Mouse (Mus musculus) layer of hippocampus, postnatal 25 days (tissue): ENCODE results near the gene Mrps18b. TPM values are rescaled to one million over a fixed set of nuclear protein-coding genes. Genes with fewer than 3 reads are reported as not detected.

Experiments
- DNase-seq, 2 experiments: peaks; one replicate each; pipeline ENCODE4 v3.0.0; 2022; ENCODE audit warnings: mixed read lengths in 2 of 2, low spot score in 1 of 2; ENCODE audit errors: extremely low spot score in 1 of 2
- total RNA-seq, 2 experiments: library from RNA; stranded (reverse); gene quantifications; 2 replicates each; pipeline ENCODE4 v1.2.3; 2021

Gene Mrps18b
- total RNA-seq, 2 experiments from 2014 or later = 34.4 to 35.9 TPM

GRCm38 (mm10) chr17:35919060-35919715 lies 3.0 kb upstream of the Mrps18b start:
- peak; percentile 61 to 73 for DNase-seq

DNA sequence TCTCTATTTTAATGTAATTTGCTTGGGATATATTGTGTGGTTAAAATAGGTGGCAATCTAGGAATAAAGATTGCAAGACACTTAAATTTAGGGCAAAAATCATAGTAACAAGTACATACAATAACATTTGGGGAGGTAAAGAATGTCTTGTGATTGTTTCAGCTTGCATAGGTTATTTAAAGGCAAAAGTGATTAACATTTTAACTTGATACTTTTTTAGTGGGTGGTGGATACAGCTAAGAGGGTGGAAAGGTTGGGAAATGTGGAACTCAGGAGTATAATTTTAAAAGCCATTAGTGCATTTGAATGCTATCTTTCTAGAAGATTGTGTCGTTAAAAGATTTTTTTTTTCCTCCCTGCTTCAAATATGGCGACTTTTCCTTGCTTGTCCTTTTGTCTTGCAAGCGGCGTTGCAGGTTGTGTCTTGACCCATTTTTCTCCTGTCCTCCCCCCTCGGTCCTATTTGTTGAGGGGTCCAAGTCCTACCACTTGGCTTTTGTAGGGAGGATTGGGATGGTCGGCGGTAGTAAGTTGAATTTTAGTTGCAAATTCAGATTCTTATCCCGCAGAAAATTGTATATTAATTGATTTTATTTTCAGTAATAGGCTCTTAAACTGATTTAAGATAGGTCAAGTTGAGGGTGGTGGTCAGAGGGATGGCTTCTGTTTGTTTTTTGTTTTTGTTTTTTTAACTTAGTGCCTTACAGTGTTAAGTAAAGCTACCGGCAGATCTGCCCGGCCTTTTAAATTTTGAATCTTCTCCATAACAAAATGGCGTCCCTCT lies 2.3 kb upstream of the Mrps18b start:
- peak in 1 of 2 experiments; percentile 35 for DNase-seq

GRCm38 (mm10) chr17:35917463-35918251 lies 1.5 kb upstream of the Mrps18b start:
- peak in 1 of 2 experiments; percentile 43 for DNase-seq

DNA sequence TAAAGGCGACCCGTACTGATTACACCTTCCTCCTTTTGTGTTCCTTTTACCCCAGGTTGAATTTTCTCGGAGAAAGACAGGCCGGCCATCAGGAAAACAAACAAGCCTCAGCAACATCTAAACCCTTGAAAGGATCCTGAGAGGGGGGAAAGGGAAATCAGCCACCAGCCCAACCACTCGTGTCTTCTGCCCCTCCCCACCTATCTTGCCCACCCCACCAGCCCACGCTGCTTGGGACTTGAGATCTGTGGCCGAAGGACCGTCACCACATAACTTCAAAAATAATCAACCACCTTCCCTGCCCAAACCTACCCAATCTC lies 914 bp upstream of the Mrps18b start:
- no peak for DNase-seq

DNA sequence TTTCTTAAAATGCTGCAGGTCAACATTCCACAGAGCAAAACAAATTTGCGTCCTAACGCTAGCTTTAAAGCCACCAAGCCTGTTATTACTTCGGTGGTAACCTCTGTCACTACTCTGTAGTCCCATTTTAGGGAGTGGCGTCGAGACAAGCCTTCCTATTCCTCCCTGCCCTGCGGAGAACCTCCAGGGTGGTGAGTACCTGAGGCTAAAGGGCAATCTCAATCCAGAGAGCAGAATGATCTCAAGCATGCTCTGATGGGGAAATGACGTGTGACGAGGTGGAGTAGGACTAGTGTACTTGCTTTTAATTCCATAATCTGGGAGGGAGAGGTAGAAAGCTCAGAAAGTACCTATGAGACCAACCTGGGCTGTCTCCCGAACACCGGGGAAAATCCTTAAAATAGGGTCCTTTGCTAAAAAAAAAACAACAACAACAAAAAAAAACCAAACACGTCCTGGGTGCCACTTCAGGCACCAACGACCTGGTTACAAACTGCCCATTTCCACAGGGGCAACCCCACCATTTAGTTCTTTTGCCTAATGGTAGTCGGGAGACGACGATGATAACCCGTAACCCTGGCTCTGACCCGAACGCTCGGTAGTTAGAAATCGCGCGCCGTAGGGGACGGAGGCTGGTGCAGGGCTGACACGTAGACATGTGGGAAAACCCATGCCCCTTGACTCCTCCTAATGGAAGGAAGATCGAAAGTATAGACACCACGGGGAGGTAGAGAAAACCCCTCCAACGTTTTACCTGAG lies 472 bp downstream of the Mrps18b start:
- peak in 1 of 2 experiments; percentile 29 for DNase-seq

DNA sequence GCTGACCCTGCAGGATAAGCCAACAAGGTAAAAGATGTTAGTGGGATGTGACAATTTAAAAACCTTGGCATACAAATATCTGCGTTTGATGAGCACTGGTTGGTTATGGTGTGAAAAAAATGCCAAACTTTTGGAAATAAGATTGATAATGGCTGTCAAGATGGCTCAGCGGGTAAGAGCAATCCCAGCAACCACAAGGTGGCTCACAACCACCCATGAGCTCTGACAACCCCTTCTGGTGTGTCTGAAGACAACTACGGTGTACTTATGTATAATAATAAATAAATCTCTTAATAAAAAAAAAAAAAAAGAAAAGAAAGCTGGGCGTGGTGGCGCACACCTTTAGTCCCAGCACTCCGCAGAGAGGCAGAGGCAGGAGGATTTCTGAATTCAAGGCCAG lies 1.2 kb downstream of the Mrps18b start:
- no peak for DNase-seq

DNA sequence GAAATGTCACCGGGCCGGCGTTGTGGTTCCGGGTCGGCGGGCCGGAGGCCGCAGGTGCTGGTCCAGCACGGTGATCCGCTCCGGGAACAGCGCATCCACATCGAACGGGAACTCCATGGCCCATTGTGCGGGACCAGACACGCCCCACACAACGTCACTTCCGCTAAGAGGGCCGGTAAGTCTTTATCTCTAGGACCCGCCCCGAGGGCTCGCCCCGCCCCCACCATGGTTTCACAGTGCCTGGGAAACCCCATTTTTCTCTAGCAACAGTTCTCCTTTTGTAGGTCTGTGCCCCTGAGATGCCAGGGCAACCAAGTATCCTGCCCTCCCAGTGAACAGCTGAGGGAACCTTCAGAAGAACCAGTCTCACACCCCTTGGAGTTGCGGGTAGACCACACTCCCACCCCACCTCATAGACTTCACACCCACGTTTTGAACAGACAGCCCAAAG lies 6.2 kb downstream of the Mrps18b start, which contains the start of gene Atat1:
Gene Atat1 (minus strand): TSS at position 157 of the 451 bp plus-strand sequence.
- peak; percentile 86 to 92 for DNase-seq

DNA sequence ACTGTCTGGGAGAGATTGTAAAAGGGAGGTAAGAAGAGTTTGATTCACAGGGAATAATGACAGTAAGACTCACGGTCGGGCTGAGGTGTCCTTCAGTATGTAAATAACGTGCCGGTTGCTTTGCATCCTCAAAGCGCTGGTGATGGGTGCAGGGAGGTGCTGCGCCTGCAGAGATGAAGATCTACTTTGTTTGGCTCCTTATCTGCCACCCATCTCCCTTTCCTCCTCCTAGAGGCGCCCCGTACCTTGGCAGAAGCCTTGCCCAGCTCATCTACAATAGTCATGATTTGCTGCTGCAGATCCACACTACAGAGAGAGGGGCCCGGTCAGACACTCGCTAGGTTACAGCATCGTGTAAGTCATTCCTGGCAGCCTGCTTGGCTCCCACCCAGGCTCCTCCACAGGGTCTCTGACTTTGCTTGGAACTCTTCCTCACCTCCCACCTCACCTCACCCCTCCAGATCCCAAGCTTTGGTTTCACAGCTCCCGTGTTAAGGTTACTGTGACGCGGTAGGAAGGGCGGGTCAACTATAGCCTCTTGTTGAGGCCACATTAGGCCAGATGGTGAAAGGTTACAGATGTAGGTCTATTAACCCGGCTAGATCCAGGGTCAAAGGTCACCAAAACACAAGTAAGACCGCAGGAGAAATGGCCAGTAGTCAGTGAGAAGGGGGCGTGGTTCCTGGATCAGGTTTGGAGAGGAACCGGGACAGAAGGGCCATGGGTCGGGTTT lies 6.8 kb downstream of the Mrps18b start:
- DNase-seq = no peak

- no peak for DNase-seq
Observed at GRCm38 (mm10) chr17:35907609-35908008, 8.6 kb downstream of the Mrps18b start.

DNA sequence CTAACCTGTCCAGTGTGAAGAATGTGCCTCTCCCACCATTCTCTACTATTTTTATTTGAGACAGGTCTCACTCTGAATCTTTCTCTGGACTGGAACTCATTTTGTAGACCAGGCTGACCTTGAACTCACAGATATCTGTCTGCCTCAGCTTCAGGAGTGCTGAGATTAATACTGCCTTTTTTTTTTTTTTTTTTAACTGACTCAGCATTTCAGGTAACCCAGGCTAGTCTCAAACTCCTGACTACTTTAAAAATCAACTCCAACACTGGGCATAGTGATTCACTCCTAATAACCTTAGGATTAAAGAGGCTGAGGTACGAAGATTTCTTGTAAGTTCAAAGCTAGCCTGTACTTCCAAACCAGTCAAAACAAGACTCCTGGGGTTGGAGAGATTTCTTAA lies 10.6 kb downstream of the Mrps18b start:
- DNase-seq = no peak

GRCm38 (mm10) chr17:35903992-35904355 lies 12.2 kb downstream of the Mrps18b start:
- no peak for DNase-seq

DNA sequence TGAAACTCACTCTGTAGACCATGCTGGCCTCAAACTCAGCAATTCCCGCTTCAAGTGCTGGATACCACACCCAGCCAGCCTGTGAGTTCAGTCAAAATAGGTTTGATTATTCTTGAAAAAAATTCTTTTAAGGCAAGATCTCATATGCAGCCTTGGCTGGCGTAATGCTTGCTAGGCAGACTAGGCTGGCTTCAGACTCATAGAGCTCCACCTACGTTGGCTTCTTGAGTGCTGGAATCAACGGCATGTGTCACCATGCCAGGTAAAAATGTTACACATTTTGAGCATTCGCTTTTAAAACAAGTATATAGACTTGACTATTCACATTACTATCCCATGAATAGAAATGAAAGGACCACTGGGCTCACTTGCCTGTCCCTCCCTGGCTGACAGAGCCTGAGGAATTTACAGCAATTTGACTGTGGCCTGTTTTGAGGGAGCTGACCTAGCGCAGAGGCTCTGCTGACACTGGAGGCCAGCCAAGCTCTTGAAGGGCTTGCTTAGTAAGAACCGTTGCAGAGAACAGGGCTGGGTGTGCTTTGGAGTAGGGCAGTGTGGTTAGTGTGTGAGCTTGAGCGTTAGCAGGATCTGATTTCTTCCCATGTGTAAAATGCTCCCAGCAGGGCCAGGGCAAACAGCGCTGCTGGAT lies 12.7 kb downstream of the Mrps18b start:
- DNase-seq = no peak

GRCm38 (mm10) chr17:35900636-35901035 lies 15.6 kb downstream of the Mrps18b start:
- DNase-seq = no peak

DNA sequence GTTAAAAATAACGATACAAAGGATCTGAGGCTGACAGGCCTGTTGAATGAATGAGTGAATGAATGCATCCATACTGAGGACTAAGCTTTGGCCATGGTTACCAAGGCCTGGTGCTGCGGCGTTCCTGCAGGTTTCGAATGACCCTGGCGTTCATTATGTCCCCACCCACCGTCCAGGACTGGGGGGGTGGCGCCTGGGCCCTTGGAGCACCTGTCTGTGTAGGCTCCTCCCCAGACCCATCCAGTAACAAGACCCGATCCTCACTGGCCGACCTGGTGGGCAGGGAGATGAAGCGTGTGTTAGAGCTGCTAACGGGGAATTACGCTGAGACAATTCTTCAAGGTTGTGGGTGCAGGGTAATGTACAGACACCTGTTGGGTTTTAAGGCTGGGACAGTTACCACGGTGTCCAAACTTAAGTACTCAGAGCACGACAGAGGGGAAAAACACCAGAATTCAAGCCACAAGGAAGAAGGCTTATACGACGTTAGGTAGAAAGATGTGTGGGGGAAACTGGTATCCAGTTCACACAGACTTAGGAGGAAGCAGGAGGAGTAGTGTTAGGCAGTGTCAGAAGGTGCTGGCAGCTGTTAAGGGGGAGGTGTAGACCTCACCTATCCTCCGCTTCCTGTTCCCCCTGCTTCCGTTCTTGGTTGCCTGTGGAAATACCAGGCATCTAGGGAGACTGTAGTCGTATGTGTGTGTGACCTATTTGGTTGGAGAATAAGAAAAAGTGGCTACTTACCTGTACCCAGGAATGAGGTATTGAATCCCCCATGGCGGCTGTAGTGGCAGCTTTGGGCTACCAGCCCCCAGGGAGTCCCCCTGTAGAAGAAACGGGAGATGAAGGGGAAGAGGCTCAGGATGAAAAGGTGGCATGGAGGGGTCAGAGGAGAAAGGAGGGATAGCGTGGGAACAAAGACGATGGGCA lies 18.3 kb downstream of the Mrps18b start:
- DNase-seq = no peak

DNA sequence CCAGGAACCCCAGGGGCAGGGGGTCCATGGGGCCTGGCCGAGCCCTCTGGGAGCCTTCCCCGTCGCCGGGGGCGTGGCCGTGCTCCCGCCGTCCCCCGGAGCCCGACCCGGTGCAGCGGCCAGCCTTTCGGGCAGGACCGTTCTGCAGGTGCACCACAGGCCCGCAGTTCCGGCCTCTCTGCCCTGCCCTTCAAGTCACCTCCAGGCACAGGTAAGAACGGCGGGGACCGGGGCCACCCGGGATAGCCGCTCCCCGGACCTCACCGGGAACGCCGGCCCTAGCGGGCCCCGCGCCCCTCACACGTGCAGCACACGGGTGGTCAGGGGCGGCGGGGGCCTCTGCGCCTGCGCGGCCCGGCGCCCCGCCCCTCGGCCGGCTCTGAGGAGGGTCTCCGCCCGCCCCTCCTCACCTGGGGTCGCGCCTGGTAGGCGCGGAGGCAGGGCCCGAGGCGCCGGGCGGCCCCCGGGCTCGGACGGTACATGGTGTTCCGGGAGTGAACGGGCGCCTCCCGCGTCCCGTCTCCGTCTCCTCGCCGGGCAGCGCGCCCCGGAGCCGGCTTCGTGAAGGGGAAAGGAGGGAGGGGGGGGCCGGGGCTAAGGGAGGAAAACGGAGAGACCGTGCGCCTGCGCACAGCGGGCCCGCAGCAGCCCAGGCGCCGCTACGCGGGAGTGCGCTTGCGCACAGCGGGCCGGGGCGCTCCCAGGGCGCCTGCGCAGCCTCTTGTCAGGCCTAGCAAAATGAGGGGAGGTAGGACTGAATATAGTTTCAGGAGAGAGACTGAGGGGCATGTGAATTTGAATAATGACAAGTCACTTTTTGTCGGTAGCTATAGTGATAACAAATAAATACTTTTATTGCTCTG lies 19.2 kb downstream of the Mrps18b start, which contains the start of gene 2310061I04Rik:
Gene 2310061I04Rik (minus strand): TSS at position 651 of the 863 bp plus-strand sequence.
- DNase-seq = peak; percentile 82 to 87

GRCm38 (mm10) chr17:35887725-35888124 lies 28.5 kb downstream of the Mrps18b start:
- DNase-seq = no peak

DNA sequence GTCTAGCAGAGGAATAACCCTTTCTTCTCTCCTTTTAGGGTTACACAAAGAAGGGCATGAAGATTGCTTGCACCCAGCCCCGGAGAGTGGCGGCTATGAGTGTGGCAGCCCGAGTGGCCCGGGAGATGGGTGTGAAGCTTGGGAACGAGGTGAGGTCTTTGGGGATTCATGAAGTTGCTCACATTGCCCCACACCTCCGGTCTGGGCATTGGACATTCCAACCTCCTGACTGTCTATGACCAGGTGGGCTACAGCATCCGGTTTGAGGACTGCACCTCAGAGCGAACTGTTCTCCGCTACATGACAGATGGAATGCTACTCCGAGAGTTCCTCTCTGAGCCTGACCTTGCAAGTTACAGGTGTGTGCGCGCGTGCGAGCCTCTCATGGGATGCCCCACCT lies 32.4 kb downstream of the Mrps18b start:
- DNase-seq = no peak
